Mouse (Mus musculus): ENCODE measurements around the gene Cep57l1. TPM values are rescaled to one million over a fixed set of nuclear protein-coding genes. Genes with fewer than 3 reads are reported as not detected.
A peak's percentile ranks its signal among the peaks of the same experiment; 100 is the strongest.

The Cep57l1 gene
- polyA plus RNA-seq, 1 experiment = 7.4 TPM

DNA sequence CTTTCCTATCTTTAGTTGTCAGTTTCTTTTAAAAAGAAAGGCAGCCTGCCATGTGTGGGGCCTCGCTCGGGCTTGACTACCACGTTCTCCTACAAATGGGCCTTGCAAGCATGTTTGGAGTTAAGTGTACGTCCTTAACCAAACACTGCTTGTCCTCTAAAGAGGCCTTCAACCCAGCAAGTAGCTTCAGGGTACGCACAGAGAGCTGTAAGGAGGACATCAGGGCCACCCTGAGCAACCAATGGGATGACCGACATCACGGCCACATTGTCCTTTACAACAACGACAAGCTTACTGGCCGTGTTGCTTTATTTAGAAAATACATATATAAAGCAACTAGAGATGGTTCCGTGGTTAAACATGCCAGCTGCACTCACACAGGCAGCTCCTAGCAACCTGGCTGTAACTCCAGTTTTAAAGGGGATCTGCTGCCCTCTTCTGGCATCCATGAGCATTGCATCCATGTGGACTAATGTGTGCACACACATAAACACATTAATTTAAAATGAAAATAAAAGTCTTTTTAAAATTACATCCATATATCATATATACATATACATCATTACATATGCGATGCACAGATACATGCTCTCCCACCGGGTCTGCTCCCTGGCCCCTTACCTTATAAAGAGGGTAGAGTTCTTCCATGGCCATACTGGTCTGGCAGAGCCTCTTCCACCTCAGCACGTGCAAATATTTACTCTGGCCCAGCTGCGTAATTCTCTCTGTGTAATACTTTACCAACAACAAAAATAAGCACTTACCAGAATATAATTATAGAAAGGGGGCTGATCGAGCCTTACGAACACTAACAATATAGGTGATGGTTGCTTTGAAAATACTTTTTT is 126.9 kb downstream of the Cep57l1 start:
- peak; percentile 74 to 95 for DNase-seq (ENCODE audit: extremely low spot score in 1 of 2, low spot score in 1 of 2)

DNA sequence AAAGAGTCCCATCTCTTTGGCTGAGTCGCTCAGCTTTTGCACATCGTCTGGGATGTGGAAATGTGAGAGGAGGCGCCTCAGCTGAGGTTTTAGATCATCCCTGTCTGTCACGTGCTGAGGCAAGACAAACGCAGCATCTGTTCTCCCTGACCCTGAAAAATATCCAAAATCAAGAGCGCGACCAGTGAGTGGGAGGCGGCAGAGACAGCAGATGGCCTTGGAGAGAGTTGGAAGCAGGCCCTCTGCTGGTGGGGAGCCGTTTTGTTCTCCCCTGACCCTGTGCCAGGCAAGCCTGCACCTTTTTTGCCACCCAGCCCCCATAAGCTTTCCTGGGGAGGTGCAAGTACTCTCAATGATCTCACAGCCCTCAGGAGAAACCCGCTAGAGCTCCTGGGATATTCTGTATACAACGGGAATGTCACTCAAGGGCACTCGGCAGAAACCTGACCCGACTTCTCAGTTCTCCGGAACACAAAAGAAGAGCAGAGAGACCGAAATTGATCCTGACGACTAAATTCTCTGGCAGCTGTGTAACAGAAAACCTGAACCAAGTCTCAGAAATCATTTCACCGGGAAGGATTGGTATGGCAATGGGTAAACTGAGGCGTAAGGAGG is 130.8 kb downstream of the Cep57l1 start:
- peak; percentile 71 to 84 for DNase-seq (ENCODE audit: extremely low spot score in 1 of 2, low spot score in 1 of 2)

DNA sequence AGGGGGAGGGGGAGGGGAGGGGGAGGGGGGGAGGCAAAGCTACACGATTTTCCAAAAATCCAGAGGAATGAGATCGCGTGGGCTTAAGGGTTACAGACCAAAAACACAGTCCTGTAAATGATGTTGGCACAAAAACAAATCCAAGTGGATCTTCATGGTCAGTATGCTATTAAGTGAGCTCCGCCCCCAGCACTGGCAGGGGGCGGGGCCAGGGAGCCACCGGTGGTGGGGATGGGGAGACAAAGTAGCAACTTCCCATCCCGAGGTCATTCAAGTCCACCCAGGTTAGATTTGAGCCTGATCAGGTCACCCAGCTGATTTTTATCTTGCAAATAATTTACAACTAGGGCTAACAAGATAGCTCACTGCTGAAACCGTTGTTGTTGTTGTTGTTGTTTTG is 132.3 kb downstream of the Cep57l1 start:
- DNase-seq (ENCODE audit: extremely low spot score in 1 of 2, low spot score in 1 of 2) = no peak

DNA sequence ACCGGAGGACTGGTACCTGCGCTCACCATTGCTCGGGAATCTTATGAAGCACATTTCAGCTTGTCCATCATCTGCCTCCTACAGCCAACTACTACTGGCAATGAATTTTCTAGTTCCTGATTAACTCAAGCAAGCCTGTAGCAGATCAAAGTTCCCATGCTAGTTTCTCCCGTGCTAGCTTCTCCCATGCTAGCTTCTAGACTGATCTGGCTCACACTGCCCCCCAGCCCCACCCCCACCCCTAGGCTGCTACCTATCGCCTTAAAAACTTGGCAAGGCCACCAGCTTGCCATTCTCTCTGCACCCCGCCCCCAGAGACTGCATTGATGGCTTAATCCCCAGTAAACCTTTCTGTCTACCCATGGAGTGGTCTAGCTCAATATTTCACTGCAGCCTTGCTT is 133.0 kb downstream of the Cep57l1 start:
- DNase-seq (ENCODE audit: extremely low spot score in 1 of 2, low spot score in 1 of 2) = no peak

DNA sequence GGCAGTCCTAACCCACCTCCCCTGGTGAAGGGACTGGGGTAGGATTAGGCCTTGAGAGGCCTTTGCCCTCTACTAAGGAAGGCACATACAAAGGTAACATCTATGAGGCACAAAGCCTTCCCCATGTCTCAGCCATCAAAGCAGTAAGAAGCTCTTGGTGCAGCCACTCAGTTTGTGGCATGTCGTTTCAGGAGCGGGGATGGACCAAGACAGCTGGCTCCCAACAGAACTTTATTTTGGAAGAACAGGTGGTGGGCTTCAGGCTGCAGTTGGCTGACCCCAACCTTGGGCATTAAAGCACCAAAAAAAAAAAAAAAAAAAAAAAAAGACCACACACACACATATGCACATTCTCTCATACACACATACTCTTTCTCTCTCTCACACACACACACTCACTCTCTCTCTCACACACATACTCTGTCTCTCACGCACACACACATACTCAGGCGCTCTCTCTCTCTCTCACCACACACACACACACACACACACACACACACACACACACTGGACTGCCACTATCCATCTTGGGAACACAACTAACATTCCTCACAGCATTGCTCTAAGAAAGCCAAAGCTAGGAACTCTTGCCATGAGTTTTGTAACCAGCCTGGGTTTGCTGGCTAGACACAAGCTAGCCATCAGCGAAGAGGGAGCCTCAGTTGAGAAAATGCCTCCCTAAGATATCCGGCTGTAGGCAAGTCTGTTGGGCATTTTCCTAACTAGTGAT is 133.7 kb downstream of the Cep57l1 start:
- DNase-seq (ENCODE audit: extremely low spot score in 1 of 2, low spot score in 1 of 2) = no peak

DNA sequence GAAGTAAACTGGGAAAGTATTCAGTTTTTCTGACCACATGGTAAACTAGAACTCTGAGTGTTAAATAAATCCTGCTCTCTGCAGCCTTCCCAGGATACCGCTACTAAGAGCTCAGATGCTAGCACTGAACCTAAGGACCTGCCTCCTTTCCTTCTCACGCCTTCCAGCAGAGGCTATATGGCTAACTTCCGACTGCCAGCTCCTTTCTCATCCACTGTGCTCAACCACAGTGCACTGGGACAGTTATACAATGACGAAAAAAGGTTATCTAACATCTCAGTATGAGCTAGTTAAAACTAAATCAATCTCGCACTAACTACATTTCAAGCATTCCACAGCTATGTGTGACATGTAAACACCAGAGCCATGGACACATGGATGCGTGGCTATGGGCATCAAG is 134.4 kb downstream of the Cep57l1 start:
- no peak for DNase-seq (ENCODE audit: extremely low spot score in 1 of 2, low spot score in 1 of 2)

DNA sequence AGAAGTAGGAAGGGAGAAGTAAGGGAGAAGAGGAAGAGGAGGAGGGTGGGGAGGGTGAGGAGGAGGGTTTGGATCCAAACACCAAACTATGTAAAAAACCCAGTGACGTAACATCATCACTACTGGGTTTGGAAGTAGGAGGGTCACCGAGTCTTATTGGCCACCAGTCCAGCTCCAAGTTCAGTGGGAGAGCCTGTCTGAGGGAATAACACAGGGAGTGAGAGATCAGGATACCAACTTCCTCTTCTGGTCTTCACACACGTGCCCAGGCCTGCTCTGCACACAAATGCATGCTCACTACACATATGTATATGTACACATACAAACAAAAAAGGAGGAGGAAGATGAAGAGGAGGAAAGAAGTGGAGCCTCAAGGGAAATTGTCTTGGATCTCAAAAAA is 135.3 kb downstream of the Cep57l1 start:
- no peak for DNase-seq (ENCODE audit: extremely low spot score in 1 of 2, low spot score in 1 of 2)

DNA sequence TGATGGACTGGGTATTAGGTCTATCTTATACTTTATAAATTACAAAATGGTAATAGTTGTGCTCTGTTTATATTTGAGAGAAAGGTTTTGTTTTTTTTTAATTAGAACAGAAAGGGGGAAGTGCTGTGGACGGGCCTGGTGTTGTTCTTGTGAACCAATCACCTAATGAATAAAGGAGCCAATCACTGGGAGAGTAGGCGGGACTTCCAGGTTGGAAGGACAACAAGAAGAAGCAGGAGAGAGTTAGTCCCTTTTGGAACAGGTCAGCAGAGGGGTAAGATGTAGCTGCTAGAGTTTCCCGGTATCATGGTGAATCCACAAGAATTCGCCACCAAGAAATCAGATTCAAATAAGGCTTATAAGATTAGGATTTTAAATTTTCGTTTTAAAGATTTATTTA is 139.5 kb downstream of the Cep57l1 start:
- DNase-seq (ENCODE audit: extremely low spot score in 1 of 2, low spot score in 1 of 2) = no peak

Other genes with a start within 250 kb of the Cep57l1 start
- 1.3 and 1.4 TPM in 2 replicates for gene Ccdc162, start 93.2 kb downstream of the Cep57l1 start, polyA plus RNA-seq (2012; rRNA removed)
- 53.9 and 56.0 TPM in 2 replicates for gene Sesn1, start 64 bp upstream of the Cep57l1 start, polyA plus RNA-seq (2012; rRNA removed)
- gene Armc2, start 208.6 kb upstream of the Cep57l1 start, polyA plus RNA-seq (2012; rRNA removed) = 11.6 and 15.1 TPM in 2 replicates